8 mouse cellular contexts compared by ENCODE assay signal in genomic region chr19:34241247-34241915, GRCm38 (mm10). TPM values are rescaled to one million over a fixed set of nuclear protein-coding genes. Genes with fewer than 3 reads are reported as not detected.
DNase-seq lines count a peak whose midpoint lies in the region; ATAC-seq and TF ChIP-seq lines count a peak whose summit lies in the region.

No protein-coding gene starts in this region.

- DNase-seq in hindbrain, embryonic 11.5 days (ENCODE audit: low spot score), result peak; percentile 52
- DNase-seq in 3T3-L1 (ENCODE audit: low read depth, low spot score) (peak; percentile 79), ES-E14 (ENCODE audit: low read depth, low spot score) (no peak)
- peak; percentile 58 for DNase-seq in forebrain, postnatal 0 days
- DNase-seq in retina, postnatal 7 days (ENCODE audit: low read depth, low spot score), result peak; percentile 17
- no peak for DNase-seq in right cerebral cortex, adult 2 months (ENCODE audit: low spot score in 2 of 2)

- H3K9ac ChIP-seq in hindbrain, embryonic 11.5 days (ENCODE audit: low read depth, low read length), result no peak overlapping the region
- no peak overlapping the region for H3K9ac ChIP-seq in hindbrain, embryonic 12.5 days
- no peak overlapping the region for H3K9ac ChIP-seq in ES-E14 (ENCODE audit: insufficient read depth, low read depth, low read length, poor library complexity, severe bottlenecking)
- H3K9ac ChIP-seq in forebrain, postnatal 0 days, result no peak overlapping the region
- H3K9ac ChIP-seq in kidney, embryonic 16.5 days (replicated peaks; ENCODE audit: low read length), result no peak overlapping the region

- H3K27me3 ChIP-seq in hindbrain, embryonic 11.5 days (ENCODE audit: control insufficient read depth, insufficient read depth, low read length), result no peaks in the 10 kb centered on the region
- no peaks in the 10 kb centered on the region for H3K27me3 ChIP-seq in hindbrain, embryonic 12.5 days
- no peaks in the 10 kb centered on the region for H3K27me3 ChIP-seq in forebrain, postnatal 0 days (ENCODE audit: insufficient read depth, low read length)
- H3K27me3 ChIP-seq in kidney, embryonic 16.5 days (ENCODE audit: insufficient read depth, low read length), result no peaks in the 10 kb centered on the region

- H3K9me3 ChIP-seq in hindbrain, embryonic 11.5 days (ENCODE audit: control insufficient read depth, low read length), result no peaks in the 10 kb centered on the region
- no peaks in the 10 kb centered on the region for H3K9me3 ChIP-seq in hindbrain, embryonic 12.5 days (replicated peaks)
- no peaks in the 10 kb centered on the region for H3K9me3 ChIP-seq in ES-E14 (ENCODE audit: control insufficient read depth, insufficient read depth, low read depth, low read length)
- no peaks in the 10 kb centered on the region for H3K9me3 ChIP-seq in forebrain, postnatal 0 days (ENCODE audit: low read length)
- no peaks in the 10 kb centered on the region for H3K9me3 ChIP-seq in kidney, embryonic 16.5 days (ENCODE audit: low read length)

- H3K4me3 ChIP-seq in hindbrain, embryonic 11.5 days (ENCODE audit: low read depth, low read length), result no peak overlapping the region
- no peak overlapping the region for H3K4me3 ChIP-seq in hindbrain, embryonic 12.5 days
- no peak overlapping the region for H3K4me3 ChIP-seq in ES-E14 (ENCODE audit: insufficient read depth in 1 of 2, low read depth in 1 of 2, low read length in 2 of 2, poor library complexity in 1 of 2, severe bottlenecking in 1 of 2)
- no peak overlapping the region for H3K4me3 ChIP-seq in forebrain, postnatal 0 days (ENCODE audit: low read depth, low read length)
- H3K4me3 ChIP-seq in kidney, embryonic 16.5 days (ENCODE audit: low read length), result no peak overlapping the region

- TF ChIP-seq CTCF in forebrain, postnatal 0 days (IDR thresholded peaks at IDR 0.05; ENCODE audit: low read depth), result peak; percentile 72

- no peaks in the 10 kb centered on the region for H3K36me3 ChIP-seq in hindbrain, embryonic 11.5 days (ENCODE audit: control insufficient read depth, insufficient read depth, low read length)
- 0 out of 2 replicates have a peak, but pooled peaks cover 3% of the 10 kb centered on the region for H3K36me3 ChIP-seq in hindbrain, embryonic 12.5 days
- H3K36me3 ChIP-seq in ES-E14 (ENCODE audit: control insufficient read depth, insufficient read depth, low read length, poor library complexity, severe bottlenecking), result no peaks in the 10 kb centered on the region
- H3K36me3 ChIP-seq in forebrain, postnatal 0 days (ENCODE audit: insufficient read depth), result peaks cover 8% of the 10 kb centered on the region
- no peaks in the 10 kb centered on the region for H3K36me3 ChIP-seq in kidney, embryonic 16.5 days (ENCODE audit: insufficient read depth, low read length)

- in situ Hi-C loops in ES-E14 (cut with MboI; ENCODE audit: low sequenced_read_pairs in 2 of 2, unreplicated experiment in 2 of 2), result loop anchor here (5.0 to 10.0 kb wide), 2 partner anchors 243 to 251 kb away; no protein-coding TSS in a partner anchor

- H3K27ac ChIP-seq in hindbrain, embryonic 11.5 days (ENCODE audit: low read depth, low read length), result no peak overlapping the region
- no peak overlapping the region for H3K27ac ChIP-seq in hindbrain, embryonic 12.5 days
- no peak overlapping the region for H3K27ac ChIP-seq in ES-E14 (ENCODE audit: insufficient read depth, low read depth, low read length, poor library complexity, severe bottlenecking)
- H3K27ac ChIP-seq in forebrain, postnatal 0 days (ENCODE audit: low read depth, low read length), result no peak overlapping the region
- H3K27ac ChIP-seq in kidney, embryonic 16.5 days (ENCODE audit: low read length), result no peak overlapping the region

- 68% methylated on average over 15 of the region's 15 CpGs for WGBS in hindbrain, embryonic 11.5 days
- WGBS in hindbrain, embryonic 12.5 days, result 71% methylated on average over 15 of the region's 15 CpGs
- WGBS in forebrain, postnatal 0 days, result 65% methylated on average over 15 of the region's 15 CpGs
- WGBS in kidney, embryonic 16.5 days, result 69% methylated on average over 15 of the region's 15 CpGs

- no peaks in the 10 kb centered on the region for H3K4me1 ChIP-seq in hindbrain, embryonic 11.5 days (replicated peaks; ENCODE audit: control insufficient read depth, insufficient read depth, low read length)
- H3K4me1 ChIP-seq in hindbrain, embryonic 12.5 days, result no peaks in the 10 kb centered on the region
- H3K4me1 ChIP-seq in ES-E14 (ENCODE audit: control insufficient read depth in 2 of 2, insufficient read depth in 2 of 2, low read length in 2 of 2, poor library complexity in 1 of 2), result no peaks in the 10 kb centered on the region
- H3K4me1 ChIP-seq in forebrain, postnatal 0 days (ENCODE audit: insufficient read depth), result no peaks in the 10 kb centered on the region
- H3K4me1 ChIP-seq in kidney, embryonic 16.5 days (ENCODE audit: insufficient read depth, low read length), result no peaks in the 10 kb centered on the region

- ATAC-seq in hindbrain, embryonic 11.5 days (ENCODE audit: low FRiP score), result 0 out of 2 replicates have a peak, but pooled peaks have one; percentile 45
- no peak for ATAC-seq in hindbrain, embryonic 12.5 days (ENCODE audit: low FRiP score)
- no peak for ATAC-seq in forebrain, postnatal 0 days
- ATAC-seq in kidney, embryonic 16.5 days (ENCODE audit: low FRiP score, low TSS enrichment), result no peak

- no peak overlapping the region for H3K4me2 ChIP-seq in hindbrain, embryonic 11.5 days (replicated peaks; ENCODE audit: low read depth, low read length)
- no peak overlapping the region for H3K4me2 ChIP-seq in hindbrain, embryonic 12.5 days (replicated peaks)
- no peak overlapping the region for H3K4me2 ChIP-seq in forebrain, postnatal 0 days (ENCODE audit: low read depth)
- H3K4me2 ChIP-seq in kidney, embryonic 16.5 days (replicated peaks; ENCODE audit: low read depth, low read length), result no peak overlapping the region

TF ChIP-seq in ES-E14, 5 proteins besides CTCF, POLR2A, EP300 and RAD21:
- 0 out of 2 replicates have a peak, but pooled peaks have one; percentile 14 for TF ChIP-seq ZC3H11A (IDR thresholded peaks at IDR 0.05; ENCODE audit: borderline replicate concordance, low read depth, low read length)
- no peak for TF ChIP-seq MAFK (IDR thresholded peaks at IDR 0.05; ENCODE audit: insufficient read depth, low read depth, low read length)

RNA-seq across cellular contexts. Expression of gene Acta2, which starts 14.0 kb away (rescaled TPM):
- 36.8 and 41.7 TPM in 2 replicates for polyA plus RNA-seq in hindbrain, embryonic 11.5 days (2014; fragmentation: Nextera tagmentation; extraction: Ambion mirVana)
- 45.1 and 90.0 TPM in 2 replicates for polyA plus RNA-seq in hindbrain, embryonic 12.5 days (2016; fragmentation: Nextera tagmentation; extraction: Ambion mirVana)
- 180 and 421 TPM in 2 replicates for total RNA-seq in ES-E14 (2012; rRNA removed)
- total RNA-seq in forebrain, postnatal 0 days (2014; rRNA removed), result 3.8 and 11.1 TPM in 2 replicates
- 6.0 and 8.5 TPM in 2 replicates for polyA plus RNA-seq in forebrain, postnatal 0 days (2015; fragmentation: Nextera tagmentation; extraction: Ambion mirVana)
- polyA plus RNA-seq in kidney, embryonic 16.5 days (2015; fragmentation: Nextera tagmentation; extraction: Ambion mirVana), result 352 and 628 TPM in 2 replicates

RNA-seq across cellular contexts. Expression of gene Fas, which starts 49.1 kb away (rescaled TPM):
- 0.49 and 1.2 TPM in 2 replicates for polyA plus RNA-seq in hindbrain, embryonic 11.5 days (2014; fragmentation: Nextera tagmentation; extraction: Ambion mirVana)
- 1.4 and 1.6 TPM in 2 replicates for polyA plus RNA-seq in hindbrain, embryonic 12.5 days (2016; fragmentation: Nextera tagmentation; extraction: Ambion mirVana)
- total RNA-seq in ES-E14 (2012; rRNA removed), result 3.1 and 3.2 TPM in 2 replicates
- 0.77 and 2.5 TPM in 2 replicates for total RNA-seq in forebrain, postnatal 0 days (2014; rRNA removed)
- 0.85 and 0.94 TPM in 2 replicates for polyA plus RNA-seq in forebrain, postnatal 0 days (2015; fragmentation: Nextera tagmentation; extraction: Ambion mirVana)
- 4.0 and 5.3 TPM in 2 replicates for polyA plus RNA-seq in kidney, embryonic 16.5 days (2015; fragmentation: Nextera tagmentation; extraction: Ambion mirVana)

RNA-seq across cellular contexts. Expression of gene Stambpl1, which starts 49.4 kb away (rescaled TPM):
- polyA plus RNA-seq in hindbrain, embryonic 11.5 days (2014; fragmentation: Nextera tagmentation; extraction: Ambion mirVana), result 3.6 and 4.0 TPM in 2 replicates
- 4.0 and 4.9 TPM in 2 replicates for polyA plus RNA-seq in hindbrain, embryonic 12.5 days (2016; fragmentation: Nextera tagmentation; extraction: Ambion mirVana)
- total RNA-seq in ES-E14 (2012; rRNA removed), result 2.6 and 5.1 TPM in 2 replicates
- total RNA-seq in forebrain, postnatal 0 days (2014; rRNA removed), result 22.8 and 23.6 TPM in 2 replicates
- 11.0 and 17.7 TPM in 2 replicates for polyA plus RNA-seq in forebrain, postnatal 0 days (2015; fragmentation: Nextera tagmentation; extraction: Ambion mirVana)
- polyA plus RNA-seq in kidney, embryonic 16.5 days (2015; fragmentation: Nextera tagmentation; extraction: Ambion mirVana), result 4.5 and 5.0 TPM in 2 replicates

Comparison
In these comparisons a context has a peak if more than half of its experiments do, and no peak if none do; other contexts are left out.
1. DNase-seq: peak in hindbrain, embryonic 11.5 days (single experiment), 3T3-L1 (single experiment), forebrain, postnatal 0 days (single experiment) and retina, postnatal 7 days (single experiment); none in ES-E14 (single experiment) and right cerebral cortex, adult 2 months (0 of 2).